Mouse (Mus musculus): ENCODE results near the gene Pla2g2e.

DNA sequence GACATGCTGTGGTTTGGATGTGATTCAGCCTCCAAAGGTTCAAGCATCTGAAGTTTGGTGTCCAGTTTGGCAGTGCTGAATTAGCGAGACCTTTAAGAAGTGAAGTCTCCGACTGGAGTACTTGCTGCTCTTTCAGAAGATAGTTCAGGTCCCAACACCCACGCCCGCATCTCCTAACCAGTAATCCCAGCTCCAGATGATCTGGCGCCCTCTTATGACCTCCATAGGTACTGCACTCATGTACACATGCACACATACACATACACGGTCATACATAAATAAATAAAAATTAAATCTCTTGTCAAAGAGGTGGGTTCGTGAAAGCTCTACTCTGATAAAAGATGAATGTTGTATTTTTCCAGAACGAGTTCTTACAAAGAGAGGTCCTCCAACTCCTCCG is 39.5 kb downstream of the Pla2g2e start:
- TF ChIP-seq CTCF (IDR thresholded peaks at IDR 0.05; ENCODE audit: low read depth, low read length) = peak; percentile 40
- TF ChIP-seq POLR2A (IDR thresholded peaks at IDR 0.05; ENCODE audit: insufficient read depth, low read length) = no peak
